Mouse (Mus musculus) right cerebral cortex, postnatal 14 days (tissue): ENCODE data around the gene Taf12.
A peak's percentile ranks its signal among the peaks of the same experiment; 100 is the strongest.
"Not testable (repeated sequence)": the region's sequence is repeated elsewhere in the genome, so short reads cannot be mapped to it uniquely, and the experiment has no call there.

ENCODE experiments used
- DNase-seq: peaks from one replicate; pipeline ENCODE4 v3.0.0; 2022

The Taf12 gene

DNA sequence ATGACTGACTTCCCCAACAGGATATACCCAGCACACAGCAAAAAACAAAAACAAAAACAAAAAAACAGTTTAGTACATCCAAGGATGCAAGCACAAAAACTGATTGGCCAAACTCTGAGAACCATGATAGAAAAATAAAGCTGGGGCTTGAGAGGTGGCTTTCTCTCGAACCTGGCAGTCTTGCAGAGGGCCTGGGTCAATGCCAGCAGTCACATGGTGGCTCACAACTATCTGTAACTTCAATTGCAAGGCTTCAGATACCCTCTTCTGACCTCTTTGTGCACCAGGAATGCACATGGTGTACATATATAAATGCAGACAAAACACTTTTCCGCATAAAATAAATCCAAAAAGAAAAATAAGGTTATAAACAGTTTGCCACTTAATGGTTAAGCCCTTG, 1.0 kb upstream of the Taf12 start:
- no peak for DNase-seq

- DNase-seq: no peak
Measured at GRCm38 (mm10) chr4:132275949-132276348, 1.8 kb downstream of the Taf12 start.

DNA sequence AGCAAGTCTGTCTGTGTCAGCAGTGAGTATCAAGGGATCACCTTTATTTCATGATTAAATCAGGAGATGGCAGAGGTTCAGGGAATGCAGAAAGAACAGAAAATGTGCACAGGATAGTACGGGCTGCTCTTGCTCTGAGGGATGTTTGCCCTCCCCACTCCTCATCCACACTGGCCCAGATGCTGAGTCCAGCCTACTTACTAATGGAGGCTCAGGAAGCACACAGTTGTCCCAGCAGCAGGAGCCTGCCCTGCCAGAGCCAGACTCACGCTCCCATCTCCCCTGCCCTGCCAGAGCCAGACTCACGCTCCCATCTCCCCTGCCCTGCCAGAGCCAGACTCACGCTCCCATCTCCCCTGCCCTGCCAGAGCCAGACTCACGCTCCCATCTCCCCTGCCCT, 14.7 kb downstream of the Taf12 start:
- DNase-seq: not testable (repeated sequence)

DNA sequence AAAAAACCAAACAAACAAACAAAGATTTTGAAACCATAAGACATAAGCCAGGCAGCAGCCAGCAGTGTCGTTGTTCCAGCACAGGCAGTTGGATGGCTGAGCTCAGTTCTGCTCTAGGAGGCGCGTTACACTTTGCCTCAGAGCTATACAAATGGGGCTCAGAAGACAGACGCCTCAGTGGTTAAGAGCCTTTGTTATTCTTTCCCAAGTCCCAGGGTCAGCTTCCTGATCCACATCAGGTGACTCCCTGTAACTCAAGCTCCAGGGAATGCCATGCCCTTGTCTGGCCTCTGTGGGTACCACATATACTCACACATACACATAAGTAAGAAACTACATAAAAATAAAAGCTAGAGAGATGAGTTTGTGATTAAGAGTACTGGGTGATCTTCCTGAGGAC, 16.9 kb downstream of the Taf12 start:
- no peak for DNase-seq

DNA sequence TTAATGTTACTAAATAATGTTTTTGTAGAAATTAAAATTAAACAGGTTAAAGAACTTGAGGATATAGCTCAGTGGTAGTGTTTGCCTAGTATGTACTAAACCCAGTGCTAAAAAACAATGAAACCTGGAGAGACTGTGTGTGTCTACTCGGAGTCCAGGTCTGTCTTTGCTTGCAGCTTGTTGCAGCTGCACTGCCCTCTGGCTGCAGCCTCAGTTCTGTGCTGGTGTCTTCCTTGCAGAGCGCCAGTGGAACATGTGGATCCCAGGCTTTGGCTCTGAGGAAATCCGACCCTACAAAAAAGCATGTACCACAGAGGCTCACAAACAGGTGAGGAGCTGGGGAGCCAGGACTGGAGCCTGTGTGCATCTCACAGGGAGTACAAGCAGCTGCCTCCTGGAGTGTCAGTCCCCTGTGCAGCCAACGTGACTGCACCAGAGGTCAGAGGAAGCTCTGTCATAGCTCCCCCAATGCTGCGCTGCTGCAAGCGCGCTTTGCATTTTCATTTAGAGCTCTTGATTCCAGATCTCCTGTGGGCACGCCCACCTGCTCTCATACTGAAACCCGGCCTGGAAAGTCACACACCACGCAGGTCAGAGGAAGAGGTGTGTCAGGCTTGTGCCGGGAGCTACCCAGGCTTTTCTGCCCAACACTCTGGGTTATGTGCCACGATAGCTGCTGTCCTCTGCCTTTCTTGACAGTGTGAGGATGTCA, 17.6 kb downstream of the Taf12 start:
- no peak for DNase-seq

GRCm38 (mm10) chr4:132292988-132293387, 18.8 kb downstream of the Taf12 start:
- peak; percentile 50 for DNase-seq

- no peak for DNase-seq
Measured at GRCm38 (mm10) chr4:132293682-132294240, 19.6 kb downstream of the Taf12 start.

DNA sequence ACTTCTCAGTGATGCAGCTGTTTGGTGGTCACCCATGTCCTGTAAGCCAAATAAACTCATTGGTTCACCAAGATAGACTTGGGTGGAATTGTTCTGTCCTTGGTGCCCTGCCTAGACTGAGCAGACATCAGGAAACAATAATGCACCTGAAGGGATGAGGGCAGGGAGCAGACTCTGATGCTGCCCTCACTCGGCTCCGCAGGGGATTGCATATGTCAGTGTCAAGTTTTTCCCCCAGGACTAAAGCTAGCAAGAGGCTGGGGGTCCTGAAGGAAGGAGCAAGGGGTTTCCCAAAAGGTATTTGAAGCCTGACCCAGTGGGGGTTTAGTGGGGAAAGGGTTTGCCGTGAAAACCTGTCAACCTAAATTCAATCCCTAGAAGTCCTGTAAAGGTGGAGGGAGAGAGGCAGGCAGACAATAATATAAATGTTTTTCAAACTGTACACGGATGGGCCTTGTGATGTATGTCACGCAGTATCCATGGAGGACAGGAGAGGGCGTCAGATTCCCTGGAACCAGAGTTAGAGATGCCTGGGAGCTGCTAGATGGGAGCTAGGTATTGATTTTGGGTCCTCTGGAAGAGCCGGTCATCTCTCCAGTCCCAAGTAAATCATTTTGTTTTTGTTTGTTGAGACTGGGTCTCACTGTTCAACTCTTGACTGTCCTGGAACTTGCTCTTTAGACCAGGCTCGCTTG, 21.7 kb downstream of the Taf12 start:
- DNase-seq: no peak

DNA sequence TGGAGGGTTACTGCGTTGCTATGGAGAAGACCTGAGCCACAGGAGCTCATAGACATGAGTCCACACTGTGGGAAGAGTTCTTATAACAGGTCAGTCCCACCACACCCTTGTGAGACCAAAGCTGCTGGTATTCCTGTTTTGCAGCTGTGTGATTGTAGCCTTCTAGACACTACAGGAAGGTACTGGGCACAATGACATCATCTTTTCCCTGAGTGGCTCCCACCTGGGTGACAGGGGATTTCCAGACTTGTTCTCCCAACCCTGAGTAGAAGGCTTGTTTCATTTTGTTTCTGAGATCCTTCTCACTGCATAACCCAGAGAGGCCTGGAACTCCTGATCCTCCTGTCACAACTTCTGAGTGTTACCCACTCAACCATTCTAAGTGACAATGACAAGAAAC, 25.7 kb downstream of the Taf12 start:
- DNase-seq: no peak

- no peak for DNase-seq
Measured at GRCm38 (mm10) chr4:132301486-132301885, 27.3 kb downstream of the Taf12 start.

GRCm38 (mm10) chr4:132301965-132302938, 28.1 kb downstream of the Taf12 start:
- DNase-seq: no peak

- DNase-seq: peak; percentile 67
Measured at GRCm38 (mm10) chr4:132302939-132303479, 28.8 kb downstream of the Taf12 start, which contains the start of gene Rab42. Gene Rab42, minus strand, starts transcription at chr4:132303385.

DNA sequence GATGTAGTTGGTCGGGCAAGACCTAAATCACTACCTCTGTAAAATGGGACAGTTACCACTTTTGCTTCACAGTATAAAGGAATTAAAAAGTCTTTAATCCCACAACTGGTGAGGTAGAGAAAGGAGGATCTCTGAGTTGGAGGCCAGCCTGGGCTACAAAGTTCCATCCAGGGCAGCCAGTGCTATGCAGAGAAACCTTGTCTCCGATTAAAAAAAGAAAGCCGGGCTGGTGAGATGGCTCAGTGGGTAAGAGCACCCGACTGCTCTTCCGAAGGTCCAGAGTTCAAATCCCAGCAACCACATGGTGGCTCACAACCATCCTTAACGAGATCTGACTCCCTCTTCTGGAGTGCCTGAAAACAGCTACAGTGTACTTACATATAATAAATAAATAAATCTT, 29.3 kb downstream of the Taf12 start:
- not testable (repeated sequence) for DNase-seq

DNA sequence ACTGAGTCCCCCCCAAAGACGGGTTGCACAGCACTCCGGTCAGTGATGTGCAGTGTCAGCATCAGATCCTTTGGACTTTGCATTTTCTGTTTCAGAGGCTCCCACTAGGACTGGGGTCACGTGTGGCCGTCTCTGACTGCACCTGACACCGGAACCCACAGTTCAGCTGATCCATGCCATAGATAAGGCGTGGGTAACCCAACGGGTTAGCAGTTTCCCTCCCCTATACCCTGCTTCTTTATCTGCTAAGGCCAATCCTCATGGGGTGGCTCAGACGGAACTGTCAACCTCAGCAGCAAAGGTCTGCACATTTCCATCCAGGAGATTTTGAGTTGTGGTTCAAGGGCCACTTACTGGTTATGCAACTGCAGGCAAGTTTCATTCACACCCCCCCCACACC, 31.1 kb downstream of the Taf12 start:
- no peak for DNase-seq

DNA sequence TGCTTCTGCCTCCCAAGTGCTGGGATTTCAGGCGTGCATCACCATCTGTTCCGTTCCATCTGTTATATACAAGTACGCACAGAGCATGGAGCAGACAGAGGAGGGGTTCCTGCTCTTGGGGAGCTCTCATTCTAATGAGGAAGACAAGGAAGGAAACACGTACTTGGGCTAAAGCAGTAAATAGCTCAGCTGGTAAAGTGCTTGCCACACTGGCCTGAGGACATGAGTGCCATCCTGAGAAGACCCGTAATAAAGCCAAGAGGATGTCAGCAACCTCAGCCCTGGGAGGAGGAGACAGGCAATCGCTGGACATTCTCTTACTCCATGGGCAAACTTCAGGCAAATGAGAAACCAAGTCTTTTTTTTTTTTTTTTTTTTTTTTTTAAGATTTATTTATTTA, 31.8 kb downstream of the Taf12 start:
- no peak for DNase-seq

DNA sequence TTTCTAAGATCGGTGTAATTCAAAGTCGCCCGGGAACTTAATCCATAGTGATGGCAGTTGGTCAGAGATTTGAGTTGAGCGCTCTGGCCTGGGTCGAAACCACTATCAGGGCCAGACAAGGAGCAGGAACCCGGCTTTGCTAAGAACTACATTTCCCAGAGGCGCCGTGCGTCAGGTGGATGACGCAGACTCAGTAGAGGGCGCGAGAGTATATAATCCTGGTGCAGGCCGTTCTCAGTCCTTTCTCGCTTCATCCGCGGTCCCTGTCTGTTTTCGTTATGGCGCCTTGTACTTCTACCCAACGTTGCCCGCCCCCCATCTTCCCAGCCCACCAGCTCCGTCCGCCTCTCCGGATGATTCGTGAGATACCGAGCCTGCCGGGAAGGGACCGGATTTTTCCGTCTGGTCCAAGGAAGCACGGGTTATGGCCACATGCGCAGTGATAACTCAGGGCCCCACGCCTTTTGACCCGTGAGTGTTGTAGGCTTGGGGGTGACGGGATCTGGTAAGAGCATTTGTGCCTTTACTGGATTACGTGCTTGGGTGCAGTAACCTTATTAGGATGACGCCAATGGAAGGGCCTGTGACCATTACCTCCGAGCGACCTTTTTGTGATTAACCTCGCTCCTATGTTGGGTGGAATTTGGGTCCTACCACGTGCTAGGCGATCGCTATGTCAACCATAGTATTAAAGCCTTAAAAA, 34.4 kb downstream of the Taf12 start:
- DNase-seq: peak; percentile 87

GRCm38 (mm10) chr4:132309140-132309848, 35.1 kb downstream of the Taf12 start:
- DNase-seq: no peak

DNA sequence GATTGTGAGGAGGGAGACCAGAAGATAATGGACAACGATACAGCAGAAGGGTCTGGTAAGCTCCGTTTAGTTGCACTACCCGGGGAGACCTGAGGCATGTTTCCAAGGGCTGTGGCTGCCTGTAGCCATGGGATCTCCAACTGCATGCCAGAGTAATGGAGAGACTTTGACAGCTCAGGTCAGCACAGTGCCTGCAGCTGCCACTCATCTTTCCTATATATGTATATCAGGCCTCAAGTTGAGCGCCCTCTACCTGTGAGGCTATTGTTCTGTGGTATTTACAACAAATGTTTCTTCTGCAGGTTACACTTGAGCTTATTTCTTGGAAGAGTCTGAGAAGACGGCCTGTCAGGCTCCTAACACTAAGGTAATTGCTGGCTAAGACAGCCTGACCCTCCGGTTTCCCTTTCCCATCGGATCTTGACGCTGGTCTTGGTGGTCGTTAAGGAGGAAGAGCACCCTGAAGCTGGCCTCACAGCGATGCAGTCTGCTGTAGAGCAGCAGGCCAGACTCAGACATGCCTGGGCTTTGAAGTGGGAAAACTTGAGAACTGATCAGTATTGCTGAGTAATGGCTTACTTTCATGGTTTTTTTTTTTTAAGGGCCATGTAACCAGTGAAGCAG, 35.8 kb downstream of the Taf12 start:
- DNase-seq: no peak

DNA sequence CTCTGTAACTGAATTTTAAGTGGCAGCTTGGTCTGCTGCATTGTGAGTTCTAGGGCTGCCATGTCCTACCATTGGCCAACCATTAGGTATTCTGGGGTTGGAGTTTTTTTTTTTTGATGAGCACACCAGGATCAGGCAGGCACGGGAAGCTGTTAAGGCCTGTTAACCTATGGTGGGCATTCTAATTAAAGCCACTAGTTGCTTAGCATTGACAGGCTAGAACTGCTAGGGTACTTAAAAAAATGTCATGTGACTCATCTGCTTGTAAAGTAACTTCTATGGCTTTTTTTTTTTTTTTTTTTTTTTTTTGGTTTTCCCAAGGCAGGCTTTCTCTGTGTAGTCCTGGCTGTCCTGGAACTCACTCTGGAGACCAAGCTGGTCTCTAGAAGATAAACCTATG, 37.0 kb downstream of the Taf12 start:
- DNase-seq: no peak

DNA sequence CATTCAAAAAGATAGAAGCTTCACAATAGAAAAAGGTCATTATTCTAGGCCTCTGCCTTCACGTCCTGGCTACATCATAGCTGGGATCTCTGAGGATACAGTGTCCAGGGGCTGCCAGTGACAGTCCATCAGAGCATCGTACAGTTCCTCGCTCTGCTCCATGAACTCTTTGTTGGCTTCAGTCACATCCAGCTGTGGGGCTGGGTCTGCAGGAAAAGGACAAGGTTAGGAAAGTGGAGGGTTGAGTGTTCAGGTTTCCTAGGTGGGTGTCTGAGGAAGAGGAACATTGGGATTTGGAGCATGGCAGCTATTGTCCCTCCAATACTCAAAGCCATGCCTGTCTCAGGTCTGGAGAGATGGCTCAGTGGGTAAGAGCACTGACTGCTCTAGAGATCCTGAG, 37.6 kb downstream of the Taf12 start:
- no peak for DNase-seq

DNA sequence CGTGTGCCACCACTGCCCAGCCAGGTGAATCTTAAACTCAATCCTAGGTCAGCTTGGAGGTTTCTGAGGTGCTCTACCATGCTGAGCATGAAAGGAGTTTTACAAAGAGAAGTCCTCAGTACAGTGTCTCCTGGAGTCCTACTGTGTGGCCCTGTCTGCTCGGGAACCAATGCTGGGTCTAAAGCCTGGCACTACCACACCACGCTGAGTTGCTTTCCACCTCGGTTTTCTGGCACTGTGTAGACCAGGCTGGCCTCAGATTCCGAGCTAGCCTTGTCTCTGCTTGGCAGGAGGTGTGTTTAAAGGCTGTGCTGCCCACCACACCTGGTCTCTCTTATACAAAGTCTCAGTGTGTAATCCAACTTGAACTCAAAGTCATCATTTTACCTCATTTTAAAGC, 38.5 kb downstream of the Taf12 start:
- DNase-seq: no peak
